Mouse (Mus musculus) heart, postnatal 0 days (tissue): ENCODE results near the gene Nup107.

Source experiments
- CTCF ChIP-seq: IDR thresholded peaks from 2 replicates; pipeline ENCODE4 v1.5.1; 2016; ENCODE audit warnings: antibody characterized with exemption, control low read depth, low read depth
- EP300 ChIP-seq: IDR thresholded peaks from 2 replicates; pipeline ENCODE4 v1.6.1; 2016; ENCODE audit warnings: antibody characterized with exemption, low read depth

- TF ChIP-seq CTCF (no peak), EP300 (no peak)
These were observed 83.1 kb downstream of the Nup107 start for GRCm38 (mm10) chr10:117709326-117709830.
